Mouse (Mus musculus) ES-Bruce4 (cell line): ENCODE measurements around the gene Ankrd26. TPM values are rescaled to one million over a fixed set of nuclear protein-coding genes. Genes with fewer than 3 reads are reported as not detected.

ENCODE experiments used
- H3K27ac ChIP-seq: 2 replicates; pipeline ENCODE4 v1.5.1; 2012; ENCODE audit warnings: low read length, inconsistent platforms; ENCODE audit not compliant: insufficient read depth
- H3K27me3 ChIP-seq: 2 replicates; pipeline ENCODE4 v1.6.1; 2012; ENCODE audit warnings: mild to moderate bottlenecking, low read length, inconsistent platforms; ENCODE audit not compliant: control insufficient read depth, poor library complexity, insufficient read depth, severe bottlenecking
- H3K36me3 ChIP-seq: 2 replicates; pipeline ENCODE4 v1.6.1; 2012; ENCODE audit warnings: inconsistent platforms, mild to moderate bottlenecking, low read length, moderate library complexity; ENCODE audit not compliant: control insufficient read depth, poor library complexity, insufficient read depth, severe bottlenecking
- H3K4me1 ChIP-seq: one replicate; pipeline ENCODE4 v1.8.1; 2011; ENCODE audit warnings: low read length; ENCODE audit not compliant: control insufficient read depth, insufficient read depth
- H3K4me3 ChIP-seq: 2 replicates; pipeline ENCODE4 v1.5.1; 2011; ENCODE audit warnings: low read depth, mild to moderate bottlenecking, low read length
- H3K9ac ChIP-seq: 2 replicates; pipeline ENCODE4 v1.6.1; 2012; ENCODE audit warnings: low read depth, mild to moderate bottlenecking, inconsistent platforms; ENCODE audit not compliant: poor library complexity, severe bottlenecking
- H3K9me3 ChIP-seq: replicated peaks from 2 replicates; pipeline ENCODE4 v1.6.1; 2012; ENCODE audit warnings: mild to moderate bottlenecking, low read length, inconsistent platforms; ENCODE audit not compliant: control insufficient read depth, poor library complexity, insufficient read depth, severe bottlenecking
- CTCF ChIP-seq: IDR thresholded peaks from one replicate; pipeline ENCODE4 v1.8.1; 2011; ENCODE audit warnings: low read depth, low read length
- EP300 ChIP-seq: IDR thresholded peaks from 2 replicates; pipeline ENCODE4 v1.6.1; 2011; ENCODE audit warnings: low read depth, low read length; ENCODE audit not compliant: insufficient read depth
- POLR2A ChIP-seq: IDR thresholded peaks from one replicate; pipeline ENCODE4 v1.8.1; 2011; ENCODE audit warnings: low read length; ENCODE audit not compliant: insufficient read depth
- polyA plus RNA-seq: library from polyadenylated mRNA; stranded (reverse); fragments of >200 nt; gene quantifications from 2 replicates; pipeline ENCODE4 v1.2.4, GENCODE M21; 2011; ENCODE audit warnings: low read depth; ENCODE audit not compliant: missing spikeins, insufficient read depth, insufficient read length

Ankrd26 gene
- polyA plus RNA-seq, 1 experiment: 10.6 TPM

DNA sequence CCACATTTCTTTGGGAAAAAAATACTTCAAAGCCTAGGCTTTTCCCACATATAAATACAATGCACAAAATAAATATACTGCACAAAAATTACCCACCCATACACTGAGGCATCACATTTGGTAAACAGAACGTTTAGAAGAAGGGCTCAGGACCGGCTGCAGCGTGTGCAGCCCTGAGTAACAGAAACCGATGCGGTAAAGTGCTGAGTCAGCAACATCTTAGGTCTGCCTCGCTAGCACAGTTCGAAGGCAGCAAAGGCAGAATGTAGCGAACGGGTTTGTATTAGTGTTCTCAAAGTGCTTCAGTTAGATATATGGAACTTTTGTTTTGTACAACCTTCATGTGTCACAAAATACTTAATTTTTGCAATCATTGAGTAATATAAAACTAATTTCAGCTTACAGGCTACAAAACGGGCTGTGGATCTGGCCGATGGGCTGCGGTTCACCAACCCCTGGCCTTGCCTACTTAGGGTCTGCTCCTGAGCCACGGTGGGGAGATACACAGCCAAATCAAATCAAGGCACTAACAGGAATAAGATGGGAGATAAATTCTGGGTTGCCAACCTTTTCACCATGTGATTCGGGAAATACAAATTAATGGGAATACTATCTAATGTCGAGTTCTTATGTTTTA, 99.8 kb downstream of the Ankrd26 start:
- Histone ChIP-seq H3K27me3 (no peaks in the 10 kb centered on the region), H3K4me1 (no peaks in the 10 kb centered on the region), H3K27ac (no peak overlapping the region), H3K4me3 (no peak overlapping the region), H3K36me3 (no peaks in the 10 kb centered on the region), H3K9ac (no peak overlapping the region), H3K9me3 (no peaks in the 10 kb centered on the region; the same call in 1 of the 2 replicates)
- no peak for TF ChIP-seq EP300
- no peak for TF ChIP-seq POLR2A
- TF ChIP-seq CTCF: no peak

DNA sequence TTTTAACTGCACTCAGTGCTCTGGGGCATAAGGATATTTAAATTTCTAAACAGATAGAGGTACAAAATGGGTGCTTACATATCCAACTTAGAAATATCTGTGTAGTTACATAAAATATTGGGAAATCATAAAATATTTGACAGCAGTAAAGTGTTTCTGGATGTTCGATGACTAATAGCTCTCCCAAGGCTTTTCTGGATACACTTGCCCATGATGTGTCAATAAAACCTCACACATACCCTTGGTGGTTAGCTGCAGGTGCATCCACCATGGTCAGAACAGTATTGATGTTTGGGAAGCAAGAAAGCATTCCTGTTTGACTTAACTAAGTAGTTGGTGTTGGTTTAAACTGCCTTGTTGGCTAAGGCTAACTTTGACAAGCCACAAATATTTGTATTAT, 104.3 kb downstream of the Ankrd26 start:
- Histone ChIP-seq H3K4me3 (no peak overlapping the region), H3K9ac (no peak overlapping the region), H3K27ac (no peak overlapping the region), H3K36me3 (no peaks in the 10 kb centered on the region), H3K9me3 (no peaks in the 10 kb centered on the region), H3K27me3 (no peaks in the 10 kb centered on the region), H3K4me1 (no peaks in the 10 kb centered on the region)
- TF ChIP-seq CTCF: no peak
- no peak for TF ChIP-seq EP300
- TF ChIP-seq POLR2A: no peak

DNA sequence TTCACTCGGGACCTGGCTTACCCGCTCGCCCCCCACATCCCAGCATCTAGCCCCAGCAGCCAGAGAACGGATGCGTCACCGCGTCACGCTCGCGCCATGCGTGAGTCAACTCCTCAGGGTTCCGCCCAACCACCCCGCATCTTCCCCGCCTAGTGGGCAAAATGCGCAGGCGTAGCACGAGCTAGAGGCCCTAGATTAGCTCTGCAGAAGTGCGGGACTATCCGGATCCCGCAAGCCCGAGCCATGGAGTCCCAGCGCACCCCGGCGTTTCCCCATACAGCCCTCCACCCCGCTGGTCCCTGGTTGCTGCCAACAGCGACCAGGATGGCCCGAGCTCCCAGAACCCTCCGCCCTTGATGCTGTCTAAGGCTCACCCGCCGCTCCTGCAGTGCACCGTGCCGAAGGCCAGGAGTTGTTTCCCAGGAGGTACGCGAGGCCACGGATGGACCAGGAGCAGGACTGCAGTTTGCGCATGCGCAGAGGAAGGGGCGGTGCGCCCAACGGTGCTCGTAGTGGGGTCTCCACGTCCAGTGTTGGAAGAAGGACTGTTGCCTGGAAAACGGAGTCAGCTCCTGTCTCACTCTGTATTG, 106.9 kb downstream of the Ankrd26 start, which contains the start of gene Zfp248:
TSS of gene Zfp248 (minus strand) at position 487 of the 590 bp plus-strand sequence.
- peak within 1 kb of the TSS; percentile 36 for H3K9ac ChIP-seq
- no peaks in the 10 kb centered on the region for H3K9me3 ChIP-seq
- peak within 1 kb of the TSS; percentile 66 for H3K4me3 ChIP-seq
- H3K36me3 ChIP-seq: no peaks in the 10 kb centered on the region
- TF ChIP-seq POLR2A (peak; percentile 79), CTCF (no peak), EP300 (no peak)
- H3K27me3 ChIP-seq: no peaks in the 10 kb centered on the region
- no peaks in the 10 kb centered on the region for H3K4me1 ChIP-seq
- no peak within 1 kb of the TSS for H3K27ac ChIP-seq

DNA sequence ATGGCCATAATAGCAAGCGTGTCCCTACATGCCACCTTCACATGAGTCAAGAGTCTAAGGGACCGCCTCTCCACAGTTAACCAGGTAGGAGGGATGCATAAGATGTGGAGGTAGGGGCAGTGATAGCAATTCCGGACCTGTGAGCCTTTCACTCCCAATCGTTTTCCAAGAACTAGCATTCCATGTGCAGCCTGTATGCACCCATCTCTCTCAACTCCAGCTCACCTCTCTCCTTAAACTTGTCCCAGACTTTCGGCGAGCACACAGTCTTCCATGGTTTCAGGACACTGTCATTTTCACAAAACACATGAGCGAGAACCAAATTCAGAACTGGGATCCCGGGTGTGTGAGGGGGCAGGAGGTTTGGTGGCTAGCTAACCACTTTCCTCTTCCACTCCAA, 107.6 kb downstream of the Ankrd26 start:
- peak overlapping the region; percentile 36 for H3K9ac ChIP-seq
- H3K27me3 ChIP-seq: no peaks in the 10 kb centered on the region
- H3K4me1 ChIP-seq: no peaks in the 10 kb centered on the region
- TF ChIP-seq EP300: no peak
- no peak for TF ChIP-seq CTCF
- TF ChIP-seq POLR2A: no peak
- no peaks in the 10 kb centered on the region for H3K9me3 ChIP-seq
- peak overlapping the region; percentile 66 for H3K4me3 ChIP-seq
- H3K36me3 ChIP-seq: no peaks in the 10 kb centered on the region
- no peak overlapping the region for H3K27ac ChIP-seq

Other genes starting within 250 kb of the Ankrd26 start
- gene Bms1, start 142.8 kb downstream of the Ankrd26 start, polyA plus RNA-seq: 78.2 and 83.3 TPM in 2 replicates
- 5.5 and 9.8 TPM in 2 replicates for gene Zfp248, start 106.7 kb downstream of the Ankrd26 start, polyA plus RNA-seq
- gene Zfp9, start 82.9 kb downstream of the Ankrd26 start, polyA plus RNA-seq: 2.3 and 2.4 TPM in 2 replicates